Comparison of ENCODE assay signal across 8 mouse cellular contexts in genomic region chr7:142385742-142386403, GRCm38 (mm10). TPM values are rescaled to one million over a fixed set of nuclear protein-coding genes. Genes with fewer than 3 reads are reported as not detected.
DNase-seq lines count a peak whose midpoint lies in the region; ATAC-seq and TF ChIP-seq lines count a peak whose summit lies in the region.

No protein-coding gene starts in this region.

- peak overlapping the region; percentile 85 for H3K4me2 ChIP-seq in intestine, embryonic 15.5 days (replicated peaks)
- H3K4me2 ChIP-seq in neural tube, embryonic 12.5 days (replicated peaks), result peak overlapping the region; percentile 94

- DNase-seq in lung, adult 2 months, result no peak
- DNase-seq in lung, postnatal 36 days, result no peak
- no peak for DNase-seq in ovary, postnatal 14 days (ENCODE audit: low spot score)
- DNase-seq in cerebellum, adult 18-20 months, result no peak
- no peak for DNase-seq in yolk sac, embryonic 10.5 days (ENCODE audit: low spot score)

- peak overlapping the region; percentile 21 for H3K4me3 ChIP-seq in lung, adult 2 months (replicated peaks; ENCODE audit: extremely low read depth, low read depth, low read length)
- H3K4me3 ChIP-seq in intestine, embryonic 15.5 days (replicated peaks), result peak overlapping the region; percentile 82
- 0 out of 2 replicates have a peak overlapping the region, but pooled peaks have one; percentile 77 for H3K4me3 ChIP-seq in neural tube, embryonic 12.5 days

- no peaks in the 10 kb centered on the region for H3K9me3 ChIP-seq in intestine, embryonic 15.5 days
- H3K9me3 ChIP-seq in neural tube, embryonic 12.5 days, result no peaks in the 10 kb centered on the region

- TF ChIP-seq CTCF in lung, adult 2 months (IDR thresholded peaks at IDR 0.05; ENCODE audit: insufficient read depth, low read length), result no peak

- no peaks in the 10 kb centered on the region for H3K27me3 ChIP-seq in intestine, embryonic 15.5 days (replicated peaks)
- no peaks in the 10 kb centered on the region for H3K27me3 ChIP-seq in neural tube, embryonic 12.5 days (replicated peaks)

- peak overlapping the region; percentile 76; the same call in 1 of the 2 replicates for H3K9ac ChIP-seq in intestine, embryonic 15.5 days
- no peak overlapping the region for H3K9ac ChIP-seq in neural tube, embryonic 12.5 days

- 68% methylated on average over 3 of the region's 3 CpGs for WGBS in lung, adult 2 months
- 84% methylated on average over 3 of the region's 3 CpGs for WGBS in intestine, embryonic 15.5 days
- 88% methylated on average over 3 of the region's 3 CpGs for WGBS in neural tube, embryonic 12.5 days

- 0 out of 2 replicates have a peak, but pooled peaks have one; percentile 10 for ATAC-seq in erythroblast, adult 5-6 weeks (replicated peaks; ENCODE audit: low FRiP score, poor library complexity, severe bottlenecking)
- ATAC-seq in intestine, embryonic 15.5 days, result no peak
- no peak for ATAC-seq in neural tube, embryonic 12.5 days (ENCODE audit: low FRiP score, low read depth)

- no peak for TF ChIP-seq POLR2A in lung, adult 2 months (IDR thresholded peaks at IDR 0.05; ENCODE audit: borderline replicate concordance, extremely low read depth, low read depth, low read length)

- H3K27ac ChIP-seq in intestine, embryonic 15.5 days, result no peak overlapping the region
- H3K27ac ChIP-seq in neural tube, embryonic 12.5 days, result no peak overlapping the region

- peaks cover 9% of the 10 kb centered on the region for H3K4me1 ChIP-seq in lung, adult 2 months (ENCODE audit: control insufficient read depth, insufficient read depth, low read length)
- peaks cover 17% of the 10 kb centered on the region for H3K4me1 ChIP-seq in intestine, embryonic 15.5 days (replicated peaks)
- H3K4me1 ChIP-seq in neural tube, embryonic 12.5 days, result peaks cover 18% of the 10 kb centered on the region

- peaks cover 30% of the 10 kb centered on the region for H3K36me3 ChIP-seq in intestine, embryonic 15.5 days
- peaks cover 47% of the 10 kb centered on the region for H3K36me3 ChIP-seq in neural tube, embryonic 12.5 days

RNA-seq across cellular contexts. Expression of gene Ctsd, which starts 2.0 kb away (rescaled TPM):
- polyA plus RNA-seq in lung, adult 2 months (2012; rRNA removed), result 689 and 921 TPM in 2 replicates
- 138 and 155 TPM in 2 replicates for total RNA-seq in erythroblast, adult 5-6 weeks (2015; ENCODE audit: low replicate concordance)
- 126 and 150 TPM in 2 replicates for total RNA-seq in erythroblast, adult 5-6 weeks (2017; ENCODE audit: low replicate concordance)
- 282 and 329 TPM in 2 replicates for polyA plus RNA-seq in intestine, embryonic 15.5 days (2015; fragmentation: Nextera tagmentation; extraction: Ambion mirVana)
- polyA plus RNA-seq in neural tube, embryonic 12.5 days (2016; fragmentation: Nextera tagmentation; extraction: Ambion mirVana), result 200 and 207 TPM in 2 replicates

RNA-seq across cellular contexts. Expression of gene Gm49369, which starts 3.4 kb away (rescaled TPM):
- 0.24 TPM in 1 of 2 replicates, not detected in the other for polyA plus RNA-seq in lung, adult 2 months (2012; rRNA removed)
- not detected in 2 replicates for total RNA-seq in erythroblast, adult 5-6 weeks (2015; ENCODE audit: low replicate concordance)
- 121 and 215 TPM in 2 replicates for total RNA-seq in erythroblast, adult 5-6 weeks (2017; ENCODE audit: low replicate concordance)
- 1.2 and 1.9 TPM in 2 replicates for polyA plus RNA-seq in intestine, embryonic 15.5 days (2015; fragmentation: Nextera tagmentation; extraction: Ambion mirVana)
- polyA plus RNA-seq in neural tube, embryonic 12.5 days (2016; fragmentation: Nextera tagmentation; extraction: Ambion mirVana), result 0.90 and 1.5 TPM in 2 replicates

RNA-seq across cellular contexts. Expression of gene Ifitm10, which starts 12.3 kb away (rescaled TPM):
- 48.5 and 49.1 TPM in 2 replicates for polyA plus RNA-seq in lung, adult 2 months (2012; rRNA removed)
- 1.0 and 1.2 TPM in 2 replicates for total RNA-seq in erythroblast, adult 5-6 weeks (2015; ENCODE audit: low replicate concordance)
- 0.42 TPM in 1 of 2 replicates, not detected in the other for total RNA-seq in erythroblast, adult 5-6 weeks (2017; ENCODE audit: low replicate concordance)
- 1.9 and 2.0 TPM in 2 replicates for polyA plus RNA-seq in intestine, embryonic 15.5 days (2015; fragmentation: Nextera tagmentation; extraction: Ambion mirVana)
- 0.47 and 1.2 TPM in 2 replicates for polyA plus RNA-seq in neural tube, embryonic 12.5 days (2016; fragmentation: Nextera tagmentation; extraction: Ambion mirVana)

RNA-seq across cellular contexts. Expression of gene Syt8, which starts 48.8 kb away (rescaled TPM):
- 0.19 and 8.6 TPM in 2 replicates for polyA plus RNA-seq in lung, adult 2 months (2012; rRNA removed)
- total RNA-seq in erythroblast, adult 5-6 weeks (2015; ENCODE audit: low replicate concordance), result not detected in 2 replicates
- total RNA-seq in erythroblast, adult 5-6 weeks (2017; ENCODE audit: low replicate concordance), result not detected in 2 replicates
- polyA plus RNA-seq in intestine, embryonic 15.5 days (2015; fragmentation: Nextera tagmentation; extraction: Ambion mirVana), result 5.4 and 5.6 TPM in 2 replicates
- polyA plus RNA-seq in neural tube, embryonic 12.5 days (2016; fragmentation: Nextera tagmentation; extraction: Ambion mirVana), result 0.43 TPM in 1 of 2 replicates, not detected in the other

RNA-seq across cellular contexts. Expression of gene Tnni2, which starts 55.7 kb away (rescaled TPM):
- polyA plus RNA-seq in lung, adult 2 months (2012; rRNA removed), result 3.1 and 223 TPM in 2 replicates
- 19.6 TPM in 1 of 2 replicates, not detected in the other for total RNA-seq in erythroblast, adult 5-6 weeks (2015; ENCODE audit: low replicate concordance)
- total RNA-seq in erythroblast, adult 5-6 weeks (2017; ENCODE audit: low replicate concordance), result 2.0 and 6.4 TPM in 2 replicates
- polyA plus RNA-seq in intestine, embryonic 15.5 days (2015; fragmentation: Nextera tagmentation; extraction: Ambion mirVana), result 4.8 and 4.9 TPM in 2 replicates
- 3.3 and 4.6 TPM in 2 replicates for polyA plus RNA-seq in neural tube, embryonic 12.5 days (2016; fragmentation: Nextera tagmentation; extraction: Ambion mirVana)

Comparison
In these comparisons a context has a peak if more than half of its experiments do, and no peak if none do; other contexts are left out.
1. H3K4me3 ChIP-seq: peak in every context shown above with its lines; median percentile 82 in intestine, embryonic 15.5 days; 77 in neural tube, embryonic 12.5 days; 21 in lung, adult 2 months.
2. RNA of gene Ifitm10, which starts 12.3 kb away (polyA plus RNA-seq): 48.5 to 49.1 TPM in lung, adult 2 months; 1.9 to 2.0 TPM in intestine, embryonic 15.5 days and 0.47 to 1.2 TPM in neural tube, embryonic 12.5 days; every median in the first group is over 10 times any median in the second.